Mouse (Mus musculus): Measurements from ENCODE around the gene Tpm4. TPM values are rescaled to one million over a fixed set of nuclear protein-coding genes. Genes with fewer than 3 reads are reported as not detected.

The Tpm4 gene
- polyA plus RNA-seq, 1 experiment from 2014 or later = 308 TPM

DNA sequence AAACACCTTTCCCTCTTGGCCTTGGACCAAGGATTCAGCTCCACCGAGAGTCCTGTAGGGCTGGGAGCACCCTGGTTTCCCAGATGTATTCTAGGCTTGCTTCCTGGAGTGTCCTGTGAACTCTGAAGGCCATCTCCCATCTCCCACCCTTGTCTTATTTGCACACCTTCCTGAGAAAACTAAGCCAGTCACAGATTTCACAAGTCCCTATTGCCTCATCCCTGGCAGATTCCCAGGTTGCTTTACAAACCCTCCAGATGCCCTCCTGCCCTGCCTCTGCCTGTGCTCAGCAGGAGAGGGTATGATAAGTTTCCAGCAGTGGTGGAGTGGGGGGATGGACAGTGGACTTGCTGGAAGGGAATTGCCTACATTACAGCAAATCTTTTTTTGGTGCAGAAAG lies 11.3 kb downstream of the Tpm4 start:
- Histone ChIP-seq H3K27me3 (no peaks in the 10 kb centered on the region), H3K4me2 (no peak overlapping the region), H3K27ac (no peak overlapping the region), H3K9me3 (replicated peaks) (no peaks in the 10 kb centered on the region), H3K4me3 (no peak overlapping the region), H3K4me1 (no peaks in the 10 kb centered on the region), H3K9ac (no peak overlapping the region), H3K36me3 (ENCODE audit: poor library complexity, severe bottlenecking) (peaks cover 94% of the 10 kb centered on the region)
- no peak for ATAC-seq
- 85% methylated on average over 1 of the region's 1 CpGs for WGBS

DNA sequence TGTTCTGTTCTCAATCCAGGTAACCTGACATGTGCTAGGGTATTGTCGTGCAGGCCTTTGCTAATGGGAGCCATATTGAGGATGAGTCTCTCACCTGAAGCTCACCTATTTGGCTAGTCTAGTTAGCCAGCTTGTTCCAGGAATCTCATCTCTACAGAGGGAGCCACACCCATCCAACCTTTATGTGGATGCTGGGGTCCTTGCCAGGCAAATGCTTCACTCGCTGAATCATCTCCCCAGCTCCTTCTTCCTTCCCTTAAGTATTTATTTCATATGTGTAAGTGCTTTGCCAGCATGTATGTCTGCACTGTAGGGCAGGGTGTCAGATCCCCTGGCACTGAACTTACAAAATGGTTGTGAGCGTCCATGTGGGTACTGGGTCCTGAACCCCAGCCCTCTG lies 11.8 kb downstream of the Tpm4 start:
- peaks cover 93% of the 10 kb centered on the region for H3K36me3 ChIP-seq (ENCODE audit: poor library complexity, severe bottlenecking)
- H3K4me2 ChIP-seq = no peak overlapping the region
- no peaks in the 10 kb centered on the region for H3K27me3 ChIP-seq
- H3K27ac ChIP-seq = no peak overlapping the region
- no peaks in the 10 kb centered on the region for H3K4me1 ChIP-seq
- H3K9me3 ChIP-seq (replicated peaks) = no peaks in the 10 kb centered on the region
- ATAC-seq = no peak
- H3K4me3 ChIP-seq = no peak overlapping the region
- WGBS = 89% methylated on average over 3 of the region's 3 CpGs
- H3K9ac ChIP-seq = no peak overlapping the region

DNA sequence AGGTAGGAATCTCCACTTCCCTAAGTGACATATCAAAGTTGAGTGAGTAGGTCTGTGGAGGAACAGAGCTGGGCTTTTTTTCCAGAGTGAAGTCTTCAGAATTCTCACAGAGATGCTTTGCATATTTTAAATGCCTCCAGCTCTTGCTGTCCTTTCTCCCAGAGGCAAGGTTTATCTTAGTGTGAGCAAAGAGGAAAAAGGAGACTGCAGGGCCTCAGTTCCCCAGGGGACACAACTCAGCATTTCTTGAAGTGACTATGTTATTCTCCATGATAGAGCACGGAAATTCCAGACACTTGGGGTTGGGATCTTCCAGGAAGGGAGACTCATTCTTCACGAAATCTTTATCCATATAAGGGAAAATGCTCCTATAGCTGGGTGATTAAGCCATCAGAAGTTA lies 12.5 kb downstream of the Tpm4 start:
- no peak for ATAC-seq
- WGBS = 93% methylated on average over 2 of the region's 2 CpGs
- Histone ChIP-seq H3K27ac (no peak overlapping the region), H3K27me3 (no peaks in the 10 kb centered on the region), H3K9ac (no peak overlapping the region), H3K4me3 (no peak overlapping the region), H3K9me3 (replicated peaks) (no peaks in the 10 kb centered on the region), H3K36me3 (ENCODE audit: poor library complexity, severe bottlenecking) (peaks cover 93% of the 10 kb centered on the region), H3K4me1 (no peaks in the 10 kb centered on the region), H3K4me2 (no peak overlapping the region)

DNA sequence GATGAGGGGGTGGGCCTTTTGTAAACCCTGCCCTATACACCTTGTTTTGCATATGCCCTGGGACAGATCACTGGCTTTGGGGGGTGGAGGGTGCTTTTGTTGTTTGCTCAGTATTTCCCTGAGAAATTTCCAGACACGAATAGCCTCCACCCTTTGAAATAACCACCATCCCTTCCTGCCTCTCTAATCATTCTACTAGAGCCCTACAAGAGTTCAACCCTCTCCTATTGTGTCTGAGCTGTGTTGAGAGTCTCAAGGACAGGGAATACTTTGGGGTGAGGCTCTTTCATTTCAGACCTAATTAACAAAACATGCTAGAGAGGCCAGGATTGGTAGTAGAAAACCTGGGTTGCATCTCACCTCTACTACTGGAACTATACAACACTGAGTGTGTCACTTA lies 14.3 kb downstream of the Tpm4 start:
- Histone ChIP-seq H3K4me1 (no peaks in the 10 kb centered on the region), H3K4me3 (no peak overlapping the region), H3K27ac (no peak overlapping the region), H3K4me2 (no peak overlapping the region), H3K27me3 (no peaks in the 10 kb centered on the region), H3K9me3 (replicated peaks) (no peaks in the 10 kb centered on the region), H3K36me3 (ENCODE audit: poor library complexity, severe bottlenecking) (peaks cover 87% of the 10 kb centered on the region), H3K9ac (no peak overlapping the region)
- ATAC-seq = no peak
- WGBS = 92% methylated on average over 1 of the region's 1 CpGs

DNA sequence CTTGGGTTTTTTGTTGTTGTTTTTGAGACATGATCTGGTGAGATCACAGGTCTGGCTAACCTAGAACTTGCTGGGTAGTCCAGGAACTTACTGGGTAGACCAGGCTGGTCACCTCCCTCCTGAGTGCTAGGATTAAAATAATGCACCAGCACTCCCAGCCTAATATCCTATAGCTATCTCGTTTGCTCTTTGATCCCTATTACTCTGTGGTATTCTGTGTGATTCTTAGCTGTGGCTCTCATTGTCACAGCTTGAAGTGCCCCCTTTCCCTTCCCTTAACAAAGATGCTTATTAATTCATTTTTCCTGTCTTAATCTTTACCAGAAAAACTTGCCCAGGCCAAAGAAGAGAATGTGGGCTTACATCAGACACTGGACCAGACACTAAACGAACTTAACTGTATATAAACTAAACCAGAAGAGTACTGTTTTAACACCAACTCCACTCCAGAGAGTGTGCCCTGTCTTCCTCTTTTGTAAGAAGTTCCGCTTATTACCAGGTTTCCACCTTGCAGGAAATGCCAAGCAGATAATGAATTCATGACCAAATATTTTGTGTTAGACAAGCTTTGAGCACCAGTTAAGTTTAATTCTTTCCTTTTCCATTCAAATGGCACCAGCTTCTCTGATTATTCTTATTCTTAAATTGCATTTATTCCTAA lies 16.8 kb downstream of the Tpm4 start:
- peaks cover 66% of the 10 kb centered on the region for H3K36me3 ChIP-seq (ENCODE audit: poor library complexity, severe bottlenecking)
- 89% methylated on average over 3 of the region's 3 CpGs for WGBS
- H3K27me3 ChIP-seq = no peaks in the 10 kb centered on the region
- no peak overlapping the region for H3K9ac ChIP-seq
- H3K27ac ChIP-seq = no peak overlapping the region
- H3K4me3 ChIP-seq = no peak overlapping the region
- ATAC-seq = no peak
- H3K4me2 ChIP-seq = no peak overlapping the region
- H3K4me1 ChIP-seq = no peaks in the 10 kb centered on the region
- H3K9me3 ChIP-seq (replicated peaks) = no peaks in the 10 kb centered on the region

DNA sequence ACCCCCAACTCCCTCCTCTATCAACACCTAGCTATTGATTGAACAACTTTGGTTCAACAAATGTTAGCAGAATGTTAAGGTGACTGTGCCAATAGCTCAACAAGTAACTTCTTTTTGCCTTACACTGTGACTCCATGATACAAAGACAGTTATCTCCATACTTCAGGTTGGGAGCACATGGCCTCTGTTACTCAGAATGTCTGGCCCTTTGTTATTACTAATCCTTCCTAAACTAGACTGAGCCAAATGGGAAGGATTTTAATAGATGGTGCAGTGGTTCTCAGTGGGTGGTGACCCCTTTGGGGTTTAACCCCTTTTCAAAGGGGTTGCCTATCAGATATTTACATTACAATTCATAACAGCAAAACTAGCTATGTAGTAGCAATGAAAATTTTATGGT lies 18.6 kb downstream of the Tpm4 start:
- peaks cover 48% of the 10 kb centered on the region for H3K36me3 ChIP-seq (ENCODE audit: poor library complexity, severe bottlenecking)
- no peak overlapping the region for H3K27ac ChIP-seq
- no peaks in the 10 kb centered on the region for H3K9me3 ChIP-seq (replicated peaks)
- H3K4me2 ChIP-seq = no peak overlapping the region
- H3K4me1 ChIP-seq = no peaks in the 10 kb centered on the region
- H3K4me3 ChIP-seq = no peak overlapping the region
- H3K27me3 ChIP-seq = no peaks in the 10 kb centered on the region
- H3K9ac ChIP-seq = no peak overlapping the region
- ATAC-seq = no peak

DNA sequence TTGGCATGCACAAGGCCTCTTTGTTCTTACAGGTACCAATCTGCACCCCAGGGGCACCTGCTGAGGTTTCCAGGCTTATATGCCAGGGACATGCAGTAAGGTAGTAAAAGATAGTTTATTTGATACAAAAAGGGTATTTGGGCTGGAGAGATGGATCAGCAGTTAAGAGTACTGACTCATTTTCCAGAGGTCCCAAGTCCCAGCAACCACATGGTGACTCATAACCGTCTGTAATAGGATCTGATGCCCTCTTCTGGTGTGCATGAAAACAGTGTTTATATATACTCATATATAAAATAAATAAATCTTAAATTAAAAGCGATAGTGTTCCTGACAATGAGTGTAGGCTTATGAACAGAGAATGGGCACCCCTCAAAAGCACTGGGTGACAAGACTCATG lies 23.3 kb downstream of the Tpm4 start:
- WGBS = 84% methylated on average over 2 of the region's 2 CpGs
- no peak for ATAC-seq
- H3K9ac ChIP-seq = no peak overlapping the region
- H3K4me2 ChIP-seq = no peak overlapping the region
- no peaks in the 10 kb centered on the region for H3K9me3 ChIP-seq (replicated peaks)
- no peaks in the 10 kb centered on the region for H3K27me3 ChIP-seq
- H3K4me3 ChIP-seq = no peak overlapping the region
- H3K4me1 ChIP-seq = peaks cover 23% of the 10 kb centered on the region
- H3K36me3 ChIP-seq (ENCODE audit: poor library complexity, severe bottlenecking) = peaks cover 8% of the 10 kb centered on the region; the same call in 1 of the 2 replicates
- no peak overlapping the region for H3K27ac ChIP-seq

DNA sequence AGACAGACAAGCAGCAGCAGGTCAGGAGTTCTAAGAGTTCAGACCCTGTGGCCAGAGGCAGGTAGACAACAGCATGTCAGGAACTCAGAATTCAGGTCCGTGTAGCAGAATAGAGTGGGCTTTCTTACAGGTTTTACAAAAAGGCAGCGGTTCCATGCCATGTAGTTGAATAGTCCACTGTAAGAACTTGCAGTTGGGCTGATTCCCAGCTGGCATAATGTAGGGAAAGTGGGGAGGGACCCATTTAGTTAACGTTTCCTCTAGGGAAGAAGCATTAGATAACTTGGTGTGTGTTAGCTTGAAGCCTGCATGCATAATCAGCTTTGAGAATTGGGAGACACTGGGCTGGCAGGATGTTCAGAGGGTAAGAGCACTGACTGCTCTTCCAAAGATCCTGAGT lies 24.0 kb downstream of the Tpm4 start:
- Histone ChIP-seq H3K27ac (no peak overlapping the region), H3K4me3 (no peak overlapping the region), H3K36me3 (ENCODE audit: poor library complexity, severe bottlenecking) (0 out of 2 replicates have a peak, but pooled peaks cover 3% of the 10 kb centered on the region), H3K4me2 (no peak overlapping the region), H3K4me1 (peaks cover 27% of the 10 kb centered on the region), H3K9me3 (replicated peaks) (no peaks in the 10 kb centered on the region), H3K27me3 (no peaks in the 10 kb centered on the region), H3K9ac (no peak overlapping the region)
- WGBS = 80% methylated on average over 3 of the region's 3 CpGs
- no peak for ATAC-seq

DNA sequence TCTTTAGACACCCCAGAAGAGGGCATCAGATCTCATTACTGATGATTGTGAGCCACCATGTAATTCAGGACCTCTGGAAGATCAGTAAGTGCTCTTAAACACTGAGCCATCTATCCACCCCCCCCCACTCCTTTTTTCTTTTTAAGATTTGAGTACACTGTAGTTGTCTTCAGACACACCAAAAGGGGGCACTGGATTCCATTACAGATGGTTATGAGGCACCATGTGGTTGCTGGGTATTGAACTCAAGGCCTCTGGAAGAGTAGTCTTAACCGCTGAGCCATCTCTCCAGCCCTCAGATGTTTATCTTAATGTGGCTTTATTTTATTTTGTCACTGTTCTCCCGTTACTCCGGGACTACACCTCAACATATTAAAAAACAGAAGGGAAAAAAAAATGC lies 25.2 kb downstream of the Tpm4 start:
- Histone ChIP-seq H3K9me3 (replicated peaks) (no peaks in the 10 kb centered on the region), H3K36me3 (ENCODE audit: poor library complexity, severe bottlenecking) (peaks cover 11% of the 10 kb centered on the region), H3K4me2 (peak overlapping the region; percentile 63), H3K4me1 (peaks cover 27% of the 10 kb centered on the region), H3K27me3 (no peaks in the 10 kb centered on the region), H3K27ac (no peak overlapping the region), H3K9ac (no peak overlapping the region), H3K4me3 (peak overlapping the region; percentile 39)
- 81% methylated on average over 3 of the region's 3 CpGs for WGBS
- no peak for ATAC-seq

DNA sequence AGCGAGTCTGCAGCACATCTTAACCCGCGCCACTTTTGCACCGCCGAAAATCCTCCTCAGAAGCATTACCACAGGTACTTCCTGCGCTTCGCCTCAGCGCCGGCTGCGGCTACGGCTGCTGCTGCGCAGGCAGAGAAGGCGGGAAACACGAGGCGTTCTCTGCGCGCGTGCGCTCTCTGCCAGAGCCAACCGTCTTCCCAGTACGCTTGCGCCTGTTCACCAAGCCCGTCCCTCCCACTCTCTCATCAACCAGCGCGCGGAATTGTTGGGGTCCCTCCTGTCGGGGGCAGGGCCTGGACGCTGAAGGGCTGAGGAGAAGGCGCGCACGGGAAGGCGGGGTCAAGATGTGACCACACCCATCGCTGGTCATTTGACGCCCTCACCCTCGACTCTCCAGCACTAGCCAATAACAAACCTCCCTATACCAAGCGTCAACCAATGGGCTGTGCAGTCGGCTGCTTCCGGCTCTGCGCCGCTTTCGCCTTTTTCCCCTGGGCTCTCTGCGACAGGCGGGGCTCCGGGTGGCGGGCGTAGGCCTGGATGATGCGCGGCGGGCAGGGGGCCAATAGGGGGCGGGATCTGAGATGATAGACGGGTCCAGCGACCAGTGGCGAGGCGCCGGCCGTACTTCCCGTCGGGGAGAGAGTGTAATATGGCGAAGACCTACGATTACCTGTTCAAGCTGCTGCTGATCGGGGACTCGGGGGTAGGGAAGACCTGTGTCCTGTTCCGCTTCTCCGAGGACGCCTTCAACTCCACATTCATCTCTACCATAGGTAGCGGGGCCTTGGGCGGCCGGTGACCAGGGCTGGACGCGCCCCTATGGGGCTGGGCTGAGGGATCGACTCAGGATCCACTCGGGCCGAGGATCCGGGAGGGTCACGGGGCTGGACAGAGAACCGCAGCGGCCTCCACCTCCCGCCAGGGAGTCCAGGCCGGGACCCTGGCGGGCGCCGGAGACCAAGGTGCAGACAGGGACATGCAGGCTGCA lies 26.2 kb downstream of the Tpm4 start, which contains the start of gene Rab8a:
Rab8a (plus strand) TSS at position 494 of the 991 bp plus-strand sequence.
- peak; percentile 99 for ATAC-seq
- Histone ChIP-seq H3K4me2 (peak within 1 kb of the TSS; percentile 93), H3K27ac (peak within 1 kb of the TSS; percentile 75), H3K4me3 (peak within 1 kb of the TSS; percentile 84), H3K36me3 (ENCODE audit: poor library complexity, severe bottlenecking) (peaks cover 20% of the 10 kb centered on the region), H3K4me1 (peaks cover 27% of the 10 kb centered on the region), H3K9ac (peak within 1 kb of the TSS; percentile 97), H3K9me3 (replicated peaks) (no peaks in the 10 kb centered on the region), H3K27me3 (no peaks in the 10 kb centered on the region)
- under 1% methylated on average over 82 of the region's 82 CpGs for WGBS

DNA sequence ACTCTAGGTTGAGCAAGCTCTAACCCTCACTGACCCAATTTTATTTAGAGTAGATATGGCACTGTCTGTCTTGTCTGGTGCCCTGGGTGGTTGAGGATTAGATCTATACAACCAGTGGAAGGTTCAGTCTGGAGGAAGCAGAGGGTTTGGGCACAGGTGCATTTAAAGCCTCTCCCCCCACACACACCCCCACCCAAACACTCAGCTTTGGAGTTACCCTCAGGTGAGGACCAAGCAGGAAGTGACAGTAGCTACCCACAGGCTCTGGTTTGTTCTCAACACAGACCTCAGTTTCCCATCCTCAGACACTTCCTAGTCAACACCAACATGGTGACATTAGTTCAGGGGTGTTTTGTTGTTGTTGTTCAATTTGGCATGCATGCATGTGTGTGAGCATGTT lies 28.0 kb downstream of the Tpm4 start:
- Histone ChIP-seq H3K9ac (no peak overlapping the region; the same call in 1 of the 2 replicates), H3K4me2 (peak overlapping the region; percentile 93), H3K4me1 (peaks cover 27% of the 10 kb centered on the region), H3K27me3 (no peaks in the 10 kb centered on the region), H3K4me3 (0 out of 2 replicates have a peak overlapping the region, but pooled peaks have one; percentile 84), H3K9me3 (replicated peaks) (no peaks in the 10 kb centered on the region), H3K36me3 (ENCODE audit: poor library complexity, severe bottlenecking) (peaks cover 22% of the 10 kb centered on the region), H3K27ac (no peak overlapping the region)
- no peak for ATAC-seq

DNA sequence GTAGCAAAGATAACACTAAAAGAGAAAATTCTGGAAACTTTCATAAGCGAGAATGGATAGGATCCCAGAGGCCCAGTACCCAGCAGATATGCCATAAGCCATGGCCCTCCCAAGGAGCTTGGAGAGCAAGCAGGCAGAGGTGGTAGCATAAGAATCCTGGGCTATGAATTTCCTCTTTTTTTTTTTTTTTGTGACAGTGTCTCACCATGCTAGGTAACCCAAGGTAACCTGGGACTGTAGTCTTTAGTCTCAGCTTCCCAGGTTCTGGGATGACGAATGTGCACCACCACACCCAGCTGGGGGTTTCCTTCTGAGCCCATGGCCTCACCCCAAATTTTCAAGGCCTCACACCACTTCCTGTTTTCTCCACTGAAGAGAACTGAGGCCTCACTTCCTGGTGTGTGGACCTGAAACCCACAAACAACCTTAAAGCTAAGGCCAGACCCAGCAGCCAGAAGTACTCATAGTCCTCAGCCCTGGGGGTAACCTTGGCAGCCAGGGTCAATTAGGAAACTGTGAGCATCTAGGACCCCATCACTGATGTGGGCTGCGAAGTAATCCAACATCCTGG lies 34.4 kb downstream of the Tpm4 start:
- no peaks in the 10 kb centered on the region for H3K4me1 ChIP-seq
- no peaks in the 10 kb centered on the region for H3K9me3 ChIP-seq (replicated peaks)
- WGBS = 93% methylated on average over 3 of the region's 3 CpGs
- peaks cover 83% of the 10 kb centered on the region for H3K36me3 ChIP-seq (ENCODE audit: poor library complexity, severe bottlenecking)
- no peaks in the 10 kb centered on the region for H3K27me3 ChIP-seq
- no peak overlapping the region for H3K27ac ChIP-seq
- no peak overlapping the region for H3K9ac ChIP-seq
- no peak for ATAC-seq
- no peak overlapping the region for H3K4me2 ChIP-seq
- no peak overlapping the region for H3K4me3 ChIP-seq

Data from forebrain, embryonic 13.5 days (tissue).